Mouse (Mus musculus) layer of hippocampus, adult 9-10 months (tissue): Measurements from ENCODE around the gene Nrxn2.
A peak's percentile ranks its signal among the peaks of the same experiment; 100 is the strongest.

Experiments used
- DNase-seq: peaks from one replicate; pipeline ENCODE4 v3.0.0; 2022; ENCODE audit warnings: low spot score

The Nrxn2 gene

GRCm38 (mm10) chr19:6418233-6418879 is at the start of gene Nrxn2:
TSS of gene Nrxn2 (plus strand) at chr19:6418731.
- DNase-seq = peak; percentile 77

- DNase-seq = no peak
Measured at GRCm38 (mm10) chr19:6370175-6370574, 48.4 kb upstream of the Nrxn2 start.

GRCm38 (mm10) chr19:6372433-6372832 is 46.1 kb upstream of the Nrxn2 start:
- no peak for DNase-seq

GRCm38 (mm10) chr19:6373539-6374400 is 44.8 kb upstream of the Nrxn2 start:
- DNase-seq = peak; percentile 43

- no peak for DNase-seq
Measured at GRCm38 (mm10) chr19:6374571-6374970, 44.0 kb upstream of the Nrxn2 start.

- DNase-seq = no peak
Measured at GRCm38 (mm10) chr19:6375423-6376254, 42.9 kb upstream of the Nrxn2 start.

- no peak for DNase-seq
Measured at GRCm38 (mm10) chr19:6376255-6376564, 42.3 kb upstream of the Nrxn2 start.

GRCm38 (mm10) chr19:6376643-6377042 is 41.9 kb upstream of the Nrxn2 start:
- no peak for DNase-seq

GRCm38 (mm10) chr19:6377327-6378040 is 41.0 kb upstream of the Nrxn2 start:
- DNase-seq = no peak

GRCm38 (mm10) chr19:6380411-6381166 is 37.9 kb upstream of the Nrxn2 start:
- DNase-seq = no peak

- DNase-seq = no peak
Measured at GRCm38 (mm10) chr19:6381238-6381637, 37.3 kb upstream of the Nrxn2 start.

GRCm38 (mm10) chr19:6382323-6382924 is 36.1 kb upstream of the Nrxn2 start:
- DNase-seq = no peak

- DNase-seq = no peak
Measured at GRCm38 (mm10) chr19:6383470-6383869, 35.1 kb upstream of the Nrxn2 start.

- DNase-seq = no peak
Measured at GRCm38 (mm10) chr19:6384128-6384527, 34.4 kb upstream of the Nrxn2 start, which contains the start of gene Pygm. TSS of gene Pygm (plus strand) at chr19:6384399.

GRCm38 (mm10) chr19:6384954-6385353 is 33.6 kb upstream of the Nrxn2 start:
- no peak for DNase-seq

- DNase-seq = no peak
Measured at GRCm38 (mm10) chr19:6385419-6385818, 33.1 kb upstream of the Nrxn2 start.

- DNase-seq = no peak
Measured at GRCm38 (mm10) chr19:6385821-6386220, 32.7 kb upstream of the Nrxn2 start.

- no peak for DNase-seq
Measured at GRCm38 (mm10) chr19:6386234-6386633, 32.3 kb upstream of the Nrxn2 start.

GRCm38 (mm10) chr19:6388006-6388405 is 30.5 kb upstream of the Nrxn2 start:
- DNase-seq = no peak

- DNase-seq = no peak
Measured at GRCm38 (mm10) chr19:6389803-6390202, 28.7 kb upstream of the Nrxn2 start.

GRCm38 (mm10) chr19:6390251-6390650 is 28.3 kb upstream of the Nrxn2 start:
- no peak for DNase-seq
